In the genomic region with DNA sequence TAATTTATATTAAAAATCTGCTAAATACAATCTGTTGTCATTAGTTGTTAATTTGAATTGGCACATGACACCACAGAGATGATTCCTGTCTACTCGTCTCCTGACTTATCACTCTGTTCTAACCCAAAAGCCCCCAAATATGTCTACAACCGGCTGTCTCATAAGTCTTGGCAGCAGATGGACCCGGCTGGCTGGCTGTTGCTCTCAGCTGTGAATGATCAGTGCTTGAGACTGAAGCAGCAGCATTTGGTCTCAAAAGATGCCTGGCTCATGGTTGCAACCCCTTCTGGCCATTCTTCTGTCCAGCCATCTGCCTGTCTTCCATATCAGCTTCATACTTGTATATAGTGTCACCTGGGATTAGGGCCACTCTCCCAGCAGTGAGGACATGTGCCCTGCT, we compare ENCODE assay signal across 13 mouse cellular contexts.
DNase-seq lines count a peak whose midpoint lies in the region; ATAC-seq and TF ChIP-seq lines count a peak whose summit lies in the region.
"Had no signal": no experiment of that assay in that cellular context is flagged by ENCODE, and none has a peak within 500 bp of the region (broad histone marks: within the 10 kb centered on the region; RNA-seq: fewer than 3 reads in every experiment).

No protein-coding gene starts in this region.

- no peak overlapping the region for H3K9ac ChIP-seq in hindbrain, postnatal 0 days (replicated peaks; ENCODE audit: low read length)
- H3K9ac ChIP-seq: heart, embryonic 15.5 days; liver, embryonic 13.5 days; neural tube, embryonic 13.5 days had no signal

- H3K9me3 ChIP-seq in hindbrain, postnatal 0 days (ENCODE audit: low read length), result no peaks in the 10 kb centered on the region
- H3K9me3 ChIP-seq in hindbrain, embryonic 10.5 days, result no peaks in the 10 kb centered on the region
- H3K9me3 ChIP-seq: heart, embryonic 15.5 days; liver, embryonic 13.5 days; neural tube, embryonic 13.5 days had no signal

- peak; percentile 56 for DNase-seq in hindbrain, postnatal 0 days (ENCODE audit: low spot score)
- DNase-seq in hindbrain, embryonic 10.5 days (ENCODE audit: low spot score), result no peak
- peak; percentile 28 for DNase-seq in right cerebral cortex, postnatal 4 days
- no peak for DNase-seq in right cerebral cortex, postnatal 14 days
- DNase-seq in heart, postnatal 4 days, result peak; percentile 48
- DNase-seq in embryo, embryonic 9.5 days (ENCODE audit: extremely low spot score), result no peak
- no peak for DNase-seq in frontal cortex, adult 2 months (ENCODE audit: extremely low spot score in 1 of 2, low spot score in 1 of 2)
- DNase-seq: kidney, adult 18-20 months; liver, embryonic 13.5 days; thymus, postnatal 36 days had no signal

- H3K4me3 ChIP-seq in hindbrain, postnatal 0 days (ENCODE audit: low read length), result no peak overlapping the region
- no peak overlapping the region for H3K4me3 ChIP-seq in hindbrain, embryonic 10.5 days
- H3K4me3 ChIP-seq: heart, embryonic 15.5 days; liver, embryonic 13.5 days; neural tube, embryonic 13.5 days had no signal

- WGBS in hindbrain, postnatal 0 days, result 54% methylated on average over 3 of the region's 3 CpGs
- 83% methylated on average over 3 of the region's 3 CpGs for WGBS in hindbrain, embryonic 10.5 days

- H3K27me3 ChIP-seq in hindbrain, postnatal 0 days (ENCODE audit: insufficient read depth, low read length), result no peaks in the 10 kb centered on the region
- no peaks in the 10 kb centered on the region; the same call in 1 of the 2 replicates for H3K27me3 ChIP-seq in hindbrain, embryonic 10.5 days (ENCODE audit: insufficient read depth, poor library complexity, severe bottlenecking)
- H3K27me3 ChIP-seq: heart, embryonic 15.5 days; liver, embryonic 13.5 days; neural tube, embryonic 13.5 days had no signal

- no peak overlapping the region for H3K27ac ChIP-seq in hindbrain, postnatal 0 days
- H3K27ac ChIP-seq in hindbrain, embryonic 10.5 days, result no peak overlapping the region
- H3K27ac ChIP-seq: heart, embryonic 15.5 days; liver, embryonic 13.5 days; neural tube, embryonic 13.5 days had no signal

- peak; percentile 56; the same call in 1 of the 2 replicates for ATAC-seq in hindbrain, postnatal 0 days

- H3K36me3 ChIP-seq in hindbrain, postnatal 0 days (ENCODE audit: insufficient read depth, low read length), result no peaks in the 10 kb centered on the region
- no peaks in the 10 kb centered on the region for H3K36me3 ChIP-seq in hindbrain, embryonic 10.5 days
- H3K36me3 ChIP-seq: heart, embryonic 15.5 days; liver, embryonic 13.5 days; neural tube, embryonic 13.5 days had no signal

- H3K4me2 ChIP-seq in hindbrain, postnatal 0 days (ENCODE audit: low read depth, low read length), result no peak overlapping the region
- H3K4me2 ChIP-seq: heart, embryonic 15.5 days; liver, embryonic 13.5 days; midbrain, embryonic 11.5 days; neural tube, embryonic 13.5 days had no signal

- TF ChIP-seq CTCF in hindbrain, postnatal 0 days (IDR thresholded peaks at IDR 0.05; ENCODE audit: low read depth), result no peak

- H3K4me1 ChIP-seq in hindbrain, postnatal 0 days (ENCODE audit: insufficient read depth, low read length), result no peaks in the 10 kb centered on the region
- H3K4me1 ChIP-seq in hindbrain, embryonic 10.5 days (replicated peaks), result no peaks in the 10 kb centered on the region
- H3K4me1 ChIP-seq: heart, embryonic 15.5 days; liver, embryonic 13.5 days; neural tube, embryonic 13.5 days had no signal

Comparison
In these comparisons a context has a peak if more than half of its experiments do, and no peak if none do; other contexts are left out.
1. DNase-seq: peak in hindbrain, postnatal 0 days (single experiment), right cerebral cortex, postnatal 4 days (single experiment) and heart, postnatal 4 days (single experiment); none in hindbrain, embryonic 10.5 days (single experiment), right cerebral cortex, postnatal 14 days (single experiment), embryo, embryonic 9.5 days (single experiment) and frontal cortex, adult 2 months (0 of 2).